11 mouse cellular contexts compared by ENCODE assay signal in genomic region chr11:72814188-72814587, GRCm38 (mm10). TPM values are rescaled to one million over a fixed set of nuclear protein-coding genes. Genes with fewer than 3 reads are reported as not detected.
DNase-seq lines count a peak whose midpoint lies in the region; ATAC-seq and TF ChIP-seq lines count a peak whose summit lies in the region.
"Had no signal": no experiment of that assay in that cellular context is flagged by ENCODE, and none has a peak within 500 bp of the region (broad histone marks: within the 10 kb centered on the region; RNA-seq: fewer than 3 reads in every experiment).

No protein-coding gene starts in this region.

- no peak overlapping the region for H3K9ac ChIP-seq in liver, embryonic 14.5 days (replicated peaks)
- no peak overlapping the region for H3K9ac ChIP-seq in liver, embryonic 11.5 days (ENCODE audit: low read depth, low read length)
- H3K9ac ChIP-seq: heart, embryonic 12.5 days; hindbrain, embryonic 15.5 days had no signal

- no peak overlapping the region for H3K4me3 ChIP-seq in liver, embryonic 14.5 days (ENCODE audit: insufficient read depth in 1 of 2, low read depth in 2 of 2, low read length in 2 of 2)
- H3K4me3 ChIP-seq in liver, embryonic 11.5 days (ENCODE audit: low read depth, low read length) = no peak overlapping the region
- H3K4me3 ChIP-seq: heart, embryonic 12.5 days; hindbrain, embryonic 15.5 days had no signal

- WGBS in liver, embryonic 14.5 days (ENCODE audit: insufficient replicate concordance) = 71% methylated on average over 2 of the region's 2 CpGs
- 73% methylated on average over 2 of the region's 2 CpGs for WGBS in liver, embryonic 11.5 days

- no peak overlapping the region for H3K27ac ChIP-seq in liver, embryonic 14.5 days
- H3K27ac ChIP-seq in liver, embryonic 11.5 days (ENCODE audit: low read depth, low read length) = no peak overlapping the region
- H3K27ac ChIP-seq: hindbrain, embryonic 15.5 days had no signal

- no peaks in the 10 kb centered on the region for H3K27me3 ChIP-seq in liver, embryonic 14.5 days (ENCODE audit: control insufficient read depth, insufficient read depth, low read length)
- no peaks in the 10 kb centered on the region for H3K27me3 ChIP-seq in liver, embryonic 11.5 days (replicated peaks; ENCODE audit: control insufficient read depth, insufficient read depth, low read length)
- H3K27me3 ChIP-seq: heart, embryonic 12.5 days; hindbrain, embryonic 15.5 days had no signal

- intact Hi-C loops in left cerebral cortex, postnatal 14 days (cut with DNase I) = no loop called here

- TF ChIP-seq EP300 in liver, embryonic 14.5 days (IDR thresholded peaks at IDR 0.05; ENCODE audit: low read depth) = no peak

- H3K36me3 ChIP-seq in liver, embryonic 14.5 days (replicated peaks; ENCODE audit: control insufficient read depth, insufficient read depth, low read depth) = peaks cover 4% of the 10 kb centered on the region; the same call in 1 of the 2 replicates
- no peaks in the 10 kb centered on the region for H3K36me3 ChIP-seq in liver, embryonic 11.5 days (ENCODE audit: control insufficient read depth, insufficient read depth, low read length)

- peak; percentile 47 for DNase-seq in CD4-positive, CD25-positive, alpha-beta regulatory T cell, adult 2 months (ENCODE audit: low read depth, low spot score)
- no peak for DNase-seq in liver, embryonic 14.5 days (ENCODE audit: low read depth in 3 of 3, low spot score in 3 of 3)
- no peak for DNase-seq in liver, embryonic 11.5 days (ENCODE audit: low spot score)
- DNase-seq in ES-CJ7 (ENCODE audit: low read depth, low spot score) = peak; percentile 57
- DNase-seq in induced T-regulatory cell, adult 2 months (ENCODE audit: low read depth) = peak; percentile 45
- DNase-seq in left cerebral cortex, postnatal 14 days (ENCODE audit: low spot score in 2 of 2) = no peak
- DNase-seq: lung, postnatal 4 days had no signal

- TF ChIP-seq CTCF in liver, embryonic 14.5 days (IDR thresholded peaks at IDR 0.05; ENCODE audit: low read depth) = peak; percentile 51

- H3K4me2 ChIP-seq in liver, embryonic 14.5 days (ENCODE audit: low read depth) = no peak overlapping the region
- H3K4me2 ChIP-seq in liver, embryonic 11.5 days = no peak overlapping the region
- H3K4me2 ChIP-seq: heart, embryonic 12.5 days; hindbrain, embryonic 15.5 days had no signal

- H3K4me1 ChIP-seq in liver, embryonic 14.5 days (replicated peaks; ENCODE audit: control insufficient read depth in 2 of 2, insufficient read depth in 2 of 2, low read length in 1 of 2) = no peaks in the 10 kb centered on the region
- no peaks in the 10 kb centered on the region for H3K4me1 ChIP-seq in liver, embryonic 11.5 days (replicated peaks; ENCODE audit: control insufficient read depth, insufficient read depth, low read length)
- H3K4me1 ChIP-seq: heart, embryonic 12.5 days; hindbrain, embryonic 15.5 days had no signal

- no peaks in the 10 kb centered on the region for H3K9me3 ChIP-seq in liver, embryonic 14.5 days (ENCODE audit: control insufficient read depth, low read length)
- H3K9me3 ChIP-seq in liver, embryonic 11.5 days (ENCODE audit: control insufficient read depth, low read length) = no peaks in the 10 kb centered on the region
- H3K9me3 ChIP-seq: heart, embryonic 12.5 days; hindbrain, embryonic 15.5 days had no signal

- no peak for ATAC-seq in CD4-positive, CD25-positive, alpha-beta regulatory T cell, adult 4 months
- ATAC-seq in liver, embryonic 14.5 days (ENCODE audit: insufficient read depth) = no peak
- ATAC-seq in liver, embryonic 11.5 days (replicated peaks; ENCODE audit: low FRiP score) = no peak
- ATAC-seq in cerebellum, adult (ENCODE audit: insufficient number of reproducible peaks, low FRiP score, low TSS enrichment) = no peak

RNA-seq across cellular contexts. Expression of gene Zzef1, which starts 18.2 kb away (rescaled TPM):
- 10 to 100 TPM; 25.7 to 32.2 TPM for polyA plus RNA-seq in CD4-positive, CD25-positive, alpha-beta regulatory T cell, adult 4 months (2017; shearing (Covaris generic))
- polyA plus RNA-seq in liver, embryonic 14.5 days (2012; rRNA removed) = 5.1 TPM in 2 replicates
- 4.4 and 4.9 TPM in 2 replicates for polyA plus RNA-seq in liver, embryonic 14.5 days (2014; fragmentation: Nextera tagmentation; extraction: Ambion mirVana)
- 9.4 and 11.7 TPM in 2 replicates for polyA plus RNA-seq in liver, embryonic 11.5 days (2014; fragmentation: Nextera tagmentation; extraction: Ambion mirVana)
- total RNA-seq in left cerebral cortex, postnatal 14 days (2021) = 10 to 100 TPM; 46.9 to 50.0 TPM

RNA-seq across cellular contexts. Expression of gene Cyb5d2, which starts 18.2 kb away (rescaled TPM):
- polyA plus RNA-seq in CD4-positive, CD25-positive, alpha-beta regulatory T cell, adult 4 months (2017; shearing (Covaris generic)) = 1 to 10 TPM; 8.3 to 9.0 TPM
- 1.7 and 2.0 TPM in 2 replicates for polyA plus RNA-seq in liver, embryonic 14.5 days (2012; rRNA removed)
- polyA plus RNA-seq in liver, embryonic 14.5 days (2014; fragmentation: Nextera tagmentation; extraction: Ambion mirVana) = 1.7 and 2.8 TPM in 2 replicates
- polyA plus RNA-seq in liver, embryonic 11.5 days (2014; fragmentation: Nextera tagmentation; extraction: Ambion mirVana) = 4.7 and 4.9 TPM in 2 replicates
- 10 to 100 TPM; 11.6 to 13.1 TPM for total RNA-seq in left cerebral cortex, postnatal 14 days (2021)

Comparison
In these comparisons a context has a peak if more than half of its experiments do, and no peak if none do; other contexts are left out.
1. DNase-seq: peak in CD4-positive, CD25-positive, alpha-beta regulatory T cell, adult 2 months (single experiment), ES-CJ7 (single experiment) and induced T-regulatory cell, adult 2 months (single experiment); none in liver, embryonic 14.5 days (0 of 3), liver, embryonic 11.5 days (single experiment) and left cerebral cortex, postnatal 14 days (0 of 2).